In the genomic region with DNA sequence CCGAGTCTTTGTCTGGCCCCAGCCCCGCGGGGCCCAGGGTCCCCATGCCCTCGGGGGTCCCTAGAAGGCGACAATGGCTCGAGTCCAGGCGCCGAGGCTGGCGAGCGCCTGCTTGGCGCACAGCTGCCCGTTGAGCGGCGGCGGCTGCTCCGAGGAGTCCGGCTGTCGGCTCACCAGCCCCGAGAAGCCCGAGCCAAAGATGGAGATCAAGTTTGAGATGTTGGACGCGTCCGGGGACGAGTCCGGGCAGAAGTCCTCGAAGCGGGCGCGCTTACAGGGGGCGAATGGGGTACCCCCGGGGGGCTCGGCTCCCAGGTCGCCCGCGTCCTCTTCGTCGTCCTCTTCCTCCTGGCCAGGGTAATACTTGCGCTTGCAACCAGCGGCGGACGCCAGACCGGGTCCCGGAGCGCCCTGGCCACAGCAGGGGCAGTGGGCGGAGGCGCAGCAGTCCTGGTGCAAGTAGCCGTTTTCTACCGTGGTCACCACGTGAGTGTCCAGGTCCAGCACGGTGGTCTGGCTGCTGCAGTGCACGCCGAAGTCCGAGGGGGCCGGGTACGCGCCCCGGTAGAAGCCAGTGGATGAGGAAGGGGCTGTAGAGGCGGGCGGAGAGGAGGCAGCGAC, we compare ENCODE assay signal across 8 mouse cellular contexts. TPM values are rescaled to one million over a fixed set of nuclear protein-coding genes. Genes with fewer than 3 reads are reported as not detected.
DNase-seq lines count a peak whose midpoint lies in the region; ATAC-seq and TF ChIP-seq lines count a peak whose summit lies in the region.

No protein-coding gene starts in this region.

- peak; percentile 14 for DNase-seq in cerebellum, adult 9-10 months
- DNase-seq in cerebellum, adult 9-11 months = no peak
- no peak for DNase-seq in ES-E14 (ENCODE audit: low read depth, low spot score)
- peak; percentile 36 for DNase-seq in embryonic facial prominence, embryonic 14.5 days (ENCODE audit: low spot score)
- no peak for DNase-seq in heart, postnatal 0 days (ENCODE audit: low spot score)
- DNase-seq in kidney, postnatal 25 days = peak; percentile 50 to 77
- peak; percentile 52 to 63 for DNase-seq in urinary bladder, postnatal 4 days (ENCODE audit: low spot score in 2 of 2)

- no peaks in the 10 kb centered on the region for H3K27me3 ChIP-seq in embryonic facial prominence, embryonic 14.5 days (replicated peaks; ENCODE audit: control insufficient read depth, insufficient read depth, low read length)
- no peaks in the 10 kb centered on the region for H3K27me3 ChIP-seq in heart, postnatal 0 days (ENCODE audit: control insufficient read depth, insufficient read depth, low read length)
- H3K27me3 ChIP-seq in midbrain, embryonic 13.5 days = peaks cover 18% of the 10 kb centered on the region

- in situ Hi-C loops in ES-E14 (cut with MboI; ENCODE audit: low sequenced_read_pairs in 2 of 2, unreplicated experiment in 2 of 2) = loop anchor here (25.0 kb wide), 1 partner anchor 314 kb away; no protein-coding TSS in a partner anchor

- no peak for ATAC-seq in embryonic facial prominence, embryonic 14.5 days (ENCODE audit: low read depth)
- ATAC-seq in heart, postnatal 0 days (ENCODE audit: insufficient read depth, low read depth) = no peak
- no peak for ATAC-seq in midbrain, embryonic 13.5 days

- peak overlapping the region; percentile 90 for H3K9ac ChIP-seq in ES-E14 (ENCODE audit: insufficient read depth, low read depth, low read length, poor library complexity, severe bottlenecking)
- peak overlapping the region; percentile 98 for H3K9ac ChIP-seq in embryonic facial prominence, embryonic 14.5 days (ENCODE audit: low read depth, low read length)
- H3K9ac ChIP-seq in heart, postnatal 0 days (replicated peaks; ENCODE audit: low read depth, low read length) = peak overlapping the region; percentile 89
- peak overlapping the region; percentile 97 for H3K9ac ChIP-seq in midbrain, embryonic 13.5 days (replicated peaks)

- H3K9me3 ChIP-seq in ES-E14 (ENCODE audit: control insufficient read depth, insufficient read depth, low read depth, low read length) = no peaks in the 10 kb centered on the region
- no peaks in the 10 kb centered on the region for H3K9me3 ChIP-seq in embryonic facial prominence, embryonic 14.5 days (ENCODE audit: control insufficient read depth, low read length)
- H3K9me3 ChIP-seq in heart, postnatal 0 days (replicated peaks; ENCODE audit: control insufficient read depth, low read length) = no peaks in the 10 kb centered on the region
- no peaks in the 10 kb centered on the region for H3K9me3 ChIP-seq in midbrain, embryonic 13.5 days

- H3K36me3 ChIP-seq in ES-E14 (ENCODE audit: control insufficient read depth, insufficient read depth, low read length, poor library complexity, severe bottlenecking) = peaks cover 2% of the 10 kb centered on the region; the same call in 1 of the 2 replicates
- H3K36me3 ChIP-seq in embryonic facial prominence, embryonic 14.5 days (ENCODE audit: control insufficient read depth, insufficient read depth, low read length) = no peaks in the 10 kb centered on the region
- no peaks in the 10 kb centered on the region for H3K36me3 ChIP-seq in heart, postnatal 0 days (replicated peaks; ENCODE audit: control insufficient read depth, insufficient read depth, low read length)
- H3K36me3 ChIP-seq in midbrain, embryonic 13.5 days = no peaks in the 10 kb centered on the region

- H3K4me1 ChIP-seq in ES-E14 (ENCODE audit: control insufficient read depth in 2 of 2, insufficient read depth in 2 of 2, low read length in 2 of 2, poor library complexity in 1 of 2) = peaks cover 0 to 15% of the 10 kb centered on the region in 2 experiments; a peak in 2 of 4 replicates
- H3K4me1 ChIP-seq in embryonic facial prominence, embryonic 14.5 days (ENCODE audit: control insufficient read depth, insufficient read depth, low read length) = peaks cover 19% of the 10 kb centered on the region
- peaks cover 10% of the 10 kb centered on the region for H3K4me1 ChIP-seq in heart, postnatal 0 days (ENCODE audit: control insufficient read depth, insufficient read depth)
- peaks cover 38% of the 10 kb centered on the region for H3K4me1 ChIP-seq in midbrain, embryonic 13.5 days (replicated peaks)

- H3K27ac ChIP-seq in ES-E14 (ENCODE audit: insufficient read depth, low read depth, low read length, poor library complexity, severe bottlenecking) = no peak overlapping the region
- peak overlapping the region; percentile 98 for H3K27ac ChIP-seq in embryonic facial prominence, embryonic 14.5 days (replicated peaks; ENCODE audit: low read depth, low read length)
- H3K27ac ChIP-seq in heart, postnatal 0 days (ENCODE audit: low read depth) = peak overlapping the region; percentile 91
- peak overlapping the region; percentile 91 for H3K27ac ChIP-seq in midbrain, embryonic 13.5 days

- WGBS in embryonic facial prominence, embryonic 14.5 days = under 1% methylated on average over 43 of the region's 60 CpGs
- under 1% methylated on average over 56 of the region's 60 CpGs for WGBS in heart, postnatal 0 days
- WGBS in midbrain, embryonic 13.5 days = under 1% methylated on average over 59 of the region's 60 CpGs

- no peak for TF ChIP-seq EP300 in heart, postnatal 0 days (IDR thresholded peaks at IDR 0.05; ENCODE audit: low read depth)

- TF ChIP-seq CTCF in heart, postnatal 0 days (IDR thresholded peaks at IDR 0.05; ENCODE audit: low read depth) = no peak

- peak overlapping the region; percentile 82 for H3K4me2 ChIP-seq in embryonic facial prominence, embryonic 14.5 days (ENCODE audit: low read depth, low read length)
- H3K4me2 ChIP-seq in heart, postnatal 0 days (ENCODE audit: low read depth, low read length) = peak overlapping the region; percentile 96
- H3K4me2 ChIP-seq in midbrain, embryonic 13.5 days (replicated peaks) = peak overlapping the region; percentile 89

- H3K4me3 ChIP-seq in ES-E14 (ENCODE audit: insufficient read depth in 1 of 2, low read depth in 1 of 2, low read length in 2 of 2, poor library complexity in 1 of 2, severe bottlenecking in 1 of 2) = peak overlapping the region; percentile 87 to 92
- H3K4me3 ChIP-seq in embryonic facial prominence, embryonic 14.5 days (ENCODE audit: low read depth, low read length) = peak overlapping the region; percentile 98
- H3K4me3 ChIP-seq in heart, postnatal 0 days (ENCODE audit: low read depth, low read length) = peak overlapping the region; percentile 85
- H3K4me3 ChIP-seq in midbrain, embryonic 13.5 days (replicated peaks) = peak overlapping the region; percentile 83

TF ChIP-seq in ES-E14, 5 proteins besides CTCF, POLR2A, EP300 and RAD21:
- TF ChIP-seq MAFK (IDR thresholded peaks at IDR 0.05; ENCODE audit: insufficient read depth, low read depth, low read length) (no peak), ZNF384 (IDR thresholded peaks at IDR 0.05; ENCODE audit: low read depth, low read length) (no peak), HCFC1 (IDR thresholded peaks at IDR 0.05; ENCODE audit: borderline replicate concordance, insufficient read depth, low read length) (no peak), CHD2 (IDR thresholded peaks at IDR 0.05; ENCODE audit: low read depth, low read length) (no peak), ZC3H11A (IDR thresholded peaks at IDR 0.05; ENCODE audit: borderline replicate concordance, low read depth, low read length) (no peak)

RNA-seq across cellular contexts. Expression of a gene that starts 1.2 kb away (rescaled TPM):
- 13.3 and 17.7 TPM in 2 replicates for total RNA-seq in ES-E14 (2012; rRNA removed)
- 3.4 TPM in 2 replicates for polyA plus RNA-seq in embryonic facial prominence, embryonic 14.5 days (2014; fragmentation: Nextera tagmentation; extraction: Ambion mirVana)
- total RNA-seq in heart, postnatal 0 days (2014; rRNA removed; ENCODE audit: low replicate concordance) = 12.4 and 12.5 TPM in 2 replicates
- polyA plus RNA-seq in heart, postnatal 0 days (2015; fragmentation: Nextera tagmentation; extraction: Ambion mirVana) = 0.94 and 1.2 TPM in 2 replicates
- polyA plus RNA-seq in midbrain, embryonic 13.5 days (2015; fragmentation: Nextera tagmentation; extraction: Ambion mirVana) = 1.8 and 2.0 TPM in 2 replicates

RNA-seq across cellular contexts. Expression of a gene that starts 57.0 kb away (rescaled TPM):
- 97.9 and 103 TPM in 2 replicates for total RNA-seq in ES-E14 (2012; rRNA removed)
- polyA plus RNA-seq in embryonic facial prominence, embryonic 14.5 days (2014; fragmentation: Nextera tagmentation; extraction: Ambion mirVana) = 70.2 and 77.1 TPM in 2 replicates
- 109 and 112 TPM in 2 replicates for total RNA-seq in heart, postnatal 0 days (2014; rRNA removed; ENCODE audit: low replicate concordance)
- polyA plus RNA-seq in heart, postnatal 0 days (2015; fragmentation: Nextera tagmentation; extraction: Ambion mirVana) = 92.4 TPM in 2 replicates
- polyA plus RNA-seq in midbrain, embryonic 13.5 days (2015; fragmentation: Nextera tagmentation; extraction: Ambion mirVana) = 128 and 134 TPM in 2 replicates

RNA-seq across cellular contexts. Expression of a gene that starts 57.2 kb away (rescaled TPM):
- 5.3 and 5.8 TPM in 2 replicates for total RNA-seq in ES-E14 (2012; rRNA removed)
- polyA plus RNA-seq in embryonic facial prominence, embryonic 14.5 days (2014; fragmentation: Nextera tagmentation; extraction: Ambion mirVana) = 43.5 and 46.9 TPM in 2 replicates
- total RNA-seq in heart, postnatal 0 days (2014; rRNA removed; ENCODE audit: low replicate concordance) = 351 and 413 TPM in 2 replicates
- polyA plus RNA-seq in heart, postnatal 0 days (2015; fragmentation: Nextera tagmentation; extraction: Ambion mirVana) = 263 and 266 TPM in 2 replicates
- 18.5 and 21.9 TPM in 2 replicates for polyA plus RNA-seq in midbrain, embryonic 13.5 days (2015; fragmentation: Nextera tagmentation; extraction: Ambion mirVana)

Comparison
In these comparisons a context has a peak if more than half of its experiments do, and no peak if none do; other contexts are left out.
1. DNase-seq: peak in cerebellum, adult 9-10 months (single experiment), embryonic facial prominence, embryonic 14.5 days (single experiment), kidney, postnatal 25 days (2 of 2) and urinary bladder, postnatal 4 days (2 of 2); none in cerebellum, adult 9-11 months (single experiment), ES-E14 (single experiment) and heart, postnatal 0 days (single experiment).
2. Peak in every context shown above with its lines, with median percentiles within 50 percentile points of each other: H3K4me3 ChIP-seq, H3K9ac ChIP-seq and H3K4me2 ChIP-seq.